Mouse (Mus musculus): ENCODE results near the gene Capn10. TPM values are rescaled to one million over a fixed set of nuclear protein-coding genes. Genes with fewer than 3 reads are reported as not detected.

The Capn10 gene
- total and polyA plus RNA-seq, 3 experiments: 5.0 to 7.7 (median 5.6) TPM

- H3K9ac ChIP-seq (ENCODE audit: low read depth, low read length): no peak overlapping the region
These were observed 3.6 kb downstream of the Capn10 start for GRCm38 (mm10) chr1:92937797-92938196.

GRCm38 (mm10) chr1:92939746-92940145 lies 5.6 kb downstream of the Capn10 start:
- intact Hi-C loops (cut with DNase I): loop anchor here (10.0 kb wide), 2 partner anchors 405 to 535 kb away; partner anchors contain the start of genes Hdlbp, Pask and Ppp1r7

More at GRCm38 (mm10) chr1:92937797-92938196, 3.6 kb downstream of the Capn10 start:
- H3K4me1 ChIP-seq (ENCODE audit: control insufficient read depth, insufficient read depth, low read length): peaks cover 4% of the 10 kb centered on the region
- no peak overlapping the region for H3K4me3 ChIP-seq
- no peaks in the 10 kb centered on the region for H3K79me2 ChIP-seq (replicated peaks; ENCODE audit: control insufficient read depth, insufficient read depth, low read length)
- 90% methylated on average over 3 of the region's 3 CpGs for WGBS
- intact Hi-C loops (cut with DNase I): loop anchor here (10.0 kb wide), 2 partner anchors 407 to 537 kb away; partner anchors contain the start of genes Hdlbp, Pask and Ppp1r7
- no peak overlapping the region for H3K27ac ChIP-seq
- DNase-seq: no peak
- H3K27me3 ChIP-seq (ENCODE audit: control insufficient read depth, insufficient read depth, low read length): no peaks in the 10 kb centered on the region
- TF ChIP-seq POLR2A (IDR thresholded peaks at IDR 0.05; ENCODE audit: insufficient read depth, low read depth, low read length) (no peak), CTCF (IDR thresholded peaks at IDR 0.05) (no peak), EP300 (IDR thresholded peaks at IDR 0.05; ENCODE audit: insufficient read depth, low read depth, low read length) (no peak)
- no peaks in the 10 kb centered on the region for H3K36me3 ChIP-seq (ENCODE audit: control insufficient read depth, insufficient read depth, low read length)

GRCm38 (mm10) chr1:92943219-92943989 lies 9.2 kb downstream of the Capn10 start:
- 91% methylated on average over 19 of the region's 19 CpGs for WGBS
- H3K27me3 ChIP-seq (ENCODE audit: control insufficient read depth, insufficient read depth, low read length): no peaks in the 10 kb centered on the region
- no peaks in the 10 kb centered on the region; the same call in 1 of the 2 replicates for H3K4me1 ChIP-seq (ENCODE audit: control insufficient read depth, insufficient read depth, low read length)
- no peaks in the 10 kb centered on the region for H3K79me2 ChIP-seq (replicated peaks; ENCODE audit: control insufficient read depth, insufficient read depth, low read length)
- TF ChIP-seq CTCF (IDR thresholded peaks at IDR 0.05): no peak
- TF ChIP-seq EP300 (IDR thresholded peaks at IDR 0.05; ENCODE audit: insufficient read depth, low read depth, low read length): no peak
- no peak for TF ChIP-seq POLR2A (IDR thresholded peaks at IDR 0.05; ENCODE audit: insufficient read depth, low read depth, low read length)
- no peak overlapping the region for H3K4me3 ChIP-seq
- no peak overlapping the region for H3K9ac ChIP-seq (ENCODE audit: low read depth, low read length)
- H3K36me3 ChIP-seq (ENCODE audit: control insufficient read depth, insufficient read depth, low read length): no peaks in the 10 kb centered on the region
- intact Hi-C loops (cut with DNase I): no loop called here
- no peak overlapping the region for H3K27ac ChIP-seq
- DNase-seq: no peak

More at GRCm38 (mm10) chr1:92939746-92940145, 5.6 kb downstream of the Capn10 start:
- H3K9ac ChIP-seq (ENCODE audit: low read depth, low read length): no peak overlapping the region
- H3K4me3 ChIP-seq: no peak overlapping the region
- H3K4me1 ChIP-seq (ENCODE audit: control insufficient read depth, insufficient read depth, low read length): peaks cover 2% of the 10 kb centered on the region
- DNase-seq: no peak
- H3K27me3 ChIP-seq (ENCODE audit: control insufficient read depth, insufficient read depth, low read length): no peaks in the 10 kb centered on the region
- no peak overlapping the region for H3K27ac ChIP-seq
- no peaks in the 10 kb centered on the region for H3K79me2 ChIP-seq (replicated peaks; ENCODE audit: control insufficient read depth, insufficient read depth, low read length)
- H3K36me3 ChIP-seq (ENCODE audit: control insufficient read depth, insufficient read depth, low read length): no peaks in the 10 kb centered on the region
- TF ChIP-seq POLR2A (IDR thresholded peaks at IDR 0.05; ENCODE audit: insufficient read depth, low read depth, low read length) (no peak), CTCF (IDR thresholded peaks at IDR 0.05) (no peak), EP300 (IDR thresholded peaks at IDR 0.05; ENCODE audit: insufficient read depth, low read depth, low read length) (no peak)
- WGBS: 96% methylated on average over 4 of the region's 4 CpGs

GRCm38 (mm10) chr1:92947966-92948365 lies 13.8 kb downstream of the Capn10 start:
- Histone ChIP-seq H3K79me2 (replicated peaks; ENCODE audit: control insufficient read depth, insufficient read depth, low read length) (no peaks in the 10 kb centered on the region), H3K4me3 (no peak overlapping the region), H3K27ac (no peak overlapping the region), H3K4me1 (ENCODE audit: control insufficient read depth, insufficient read depth, low read length) (no peaks in the 10 kb centered on the region; the same call in 1 of the 2 replicates), H3K9ac (ENCODE audit: low read depth, low read length) (no peak overlapping the region), H3K27me3 (ENCODE audit: control insufficient read depth, insufficient read depth, low read length) (no peaks in the 10 kb centered on the region), H3K36me3 (ENCODE audit: control insufficient read depth, insufficient read depth, low read length) (no peaks in the 10 kb centered on the region)
- no peak for DNase-seq
- WGBS: 99% methylated on average over 3 of the region's 3 CpGs
- TF ChIP-seq EP300 (IDR thresholded peaks at IDR 0.05; ENCODE audit: insufficient read depth, low read depth, low read length): no peak
- TF ChIP-seq CTCF (IDR thresholded peaks at IDR 0.05): no peak
- TF ChIP-seq POLR2A (IDR thresholded peaks at IDR 0.05; ENCODE audit: insufficient read depth, low read depth, low read length): no peak
- intact Hi-C loops (cut with DNase I): no loop called here

- Histone ChIP-seq H3K79me2 (replicated peaks; ENCODE audit: control insufficient read depth, insufficient read depth, low read length) (no peaks in the 10 kb centered on the region), H3K27me3 (ENCODE audit: control insufficient read depth, insufficient read depth, low read length) (no peaks in the 10 kb centered on the region), H3K27ac (no peak overlapping the region), H3K36me3 (ENCODE audit: control insufficient read depth, insufficient read depth, low read length) (no peaks in the 10 kb centered on the region), H3K9ac (ENCODE audit: low read depth, low read length) (no peak overlapping the region), H3K4me3 (no peak overlapping the region), H3K4me1 (ENCODE audit: control insufficient read depth, insufficient read depth, low read length) (no peaks in the 10 kb centered on the region; the same call in 1 of the 2 replicates)
- no peak for TF ChIP-seq POLR2A (IDR thresholded peaks at IDR 0.05; ENCODE audit: insufficient read depth, low read depth, low read length)
- peak; percentile 60 for TF ChIP-seq CTCF (IDR thresholded peaks at IDR 0.05)
- no peak for TF ChIP-seq EP300 (IDR thresholded peaks at IDR 0.05; ENCODE audit: insufficient read depth, low read depth, low read length)
- no peak for DNase-seq
- intact Hi-C loops (cut with DNase I): no loop called here
- 61% methylated on average over 6 of the region's 6 CpGs for WGBS
These were observed 15.2 kb downstream of the Capn10 start for GRCm38 (mm10) chr1:92949426-92949825.

GRCm38 (mm10) chr1:92950607-92951006 lies 16.4 kb downstream of the Capn10 start, which contains the start of gene Gpr35:
Gene Gpr35 (plus strand): TSS chr1:92950865.
- DNase-seq: no peak
- no peak within 1 kb of the TSS for H3K9ac ChIP-seq (ENCODE audit: low read depth, low read length)
- no peaks in the 10 kb centered on the region for H3K27me3 ChIP-seq (ENCODE audit: control insufficient read depth, insufficient read depth, low read length)
- no peaks in the 10 kb centered on the region for H3K36me3 ChIP-seq (ENCODE audit: control insufficient read depth, insufficient read depth, low read length)
- WGBS: 71% methylated on average over 5 of the region's 5 CpGs
- no peaks in the 10 kb centered on the region; the same call in 1 of the 2 replicates for H3K4me1 ChIP-seq (ENCODE audit: control insufficient read depth, insufficient read depth, low read length)
- TF ChIP-seq EP300 (IDR thresholded peaks at IDR 0.05; ENCODE audit: insufficient read depth, low read depth, low read length) (no peak), POLR2A (IDR thresholded peaks at IDR 0.05; ENCODE audit: insufficient read depth, low read depth, low read length) (no peak), CTCF (IDR thresholded peaks at IDR 0.05) (no peak)
- H3K27ac ChIP-seq: no peak within 1 kb of the TSS
- H3K79me2 ChIP-seq (replicated peaks; ENCODE audit: control insufficient read depth, insufficient read depth, low read length): no peaks in the 10 kb centered on the region
- H3K4me3 ChIP-seq: no peak within 1 kb of the TSS
- intact Hi-C loops (cut with DNase I): no loop called here
